Mouse (Mus musculus) embryo, embryonic 10 days (tissue): ENCODE measurements at regions not wholly inside any gene's neighbourhood (a gene's known extent, or its start where the extent isn't known, plus 50 kb on each side); places are given as distances from the start of the nearest gene placed in this dataset.

Experiments
- DNase-seq: peaks from one replicate; pipeline ENCODE4 v3.0.0-alpha.2; 2015; ENCODE audit warnings: low spot score

DNA sequence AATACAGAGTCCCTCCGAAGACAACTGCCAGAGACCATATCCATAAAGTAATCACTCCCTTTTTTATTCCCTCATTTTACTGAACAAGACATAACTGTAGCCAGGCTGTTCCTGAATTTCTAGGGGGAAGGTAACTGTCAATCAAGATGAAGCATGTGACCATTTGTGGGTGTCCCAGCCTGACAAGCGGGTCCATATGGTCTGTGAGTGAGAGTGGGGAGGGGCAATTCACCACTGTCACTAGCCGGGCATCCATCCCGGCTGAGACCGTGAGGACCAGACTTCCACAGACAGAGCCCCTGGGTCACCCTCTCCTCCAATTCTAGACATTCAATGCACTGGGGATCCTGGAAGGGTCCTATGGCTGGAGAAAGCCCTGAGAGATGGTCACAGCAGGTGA lies 54.6 kb downstream of the Gm11733 start:
- DNase-seq = no peak

DNA sequence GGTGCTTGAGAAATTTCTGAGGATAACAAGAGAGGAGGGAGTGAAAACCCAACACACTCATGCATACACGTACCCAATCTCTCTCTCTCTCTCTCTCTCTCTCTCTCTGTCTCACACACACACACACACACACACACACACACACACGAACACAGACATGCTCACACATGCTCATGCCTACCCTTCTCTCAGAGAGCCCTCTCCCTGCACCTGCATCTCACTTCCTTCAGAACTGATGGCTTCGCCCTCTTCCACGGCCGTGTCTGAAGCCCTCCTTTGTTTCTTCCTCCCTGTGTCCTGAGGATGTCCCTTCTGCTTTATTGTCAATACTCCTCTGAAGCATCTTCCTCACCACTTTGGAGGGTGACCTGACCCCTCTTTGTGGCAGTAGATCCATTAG lies 56.4 kb downstream of the Gm11733 start:
- no peak for DNase-seq

DNA sequence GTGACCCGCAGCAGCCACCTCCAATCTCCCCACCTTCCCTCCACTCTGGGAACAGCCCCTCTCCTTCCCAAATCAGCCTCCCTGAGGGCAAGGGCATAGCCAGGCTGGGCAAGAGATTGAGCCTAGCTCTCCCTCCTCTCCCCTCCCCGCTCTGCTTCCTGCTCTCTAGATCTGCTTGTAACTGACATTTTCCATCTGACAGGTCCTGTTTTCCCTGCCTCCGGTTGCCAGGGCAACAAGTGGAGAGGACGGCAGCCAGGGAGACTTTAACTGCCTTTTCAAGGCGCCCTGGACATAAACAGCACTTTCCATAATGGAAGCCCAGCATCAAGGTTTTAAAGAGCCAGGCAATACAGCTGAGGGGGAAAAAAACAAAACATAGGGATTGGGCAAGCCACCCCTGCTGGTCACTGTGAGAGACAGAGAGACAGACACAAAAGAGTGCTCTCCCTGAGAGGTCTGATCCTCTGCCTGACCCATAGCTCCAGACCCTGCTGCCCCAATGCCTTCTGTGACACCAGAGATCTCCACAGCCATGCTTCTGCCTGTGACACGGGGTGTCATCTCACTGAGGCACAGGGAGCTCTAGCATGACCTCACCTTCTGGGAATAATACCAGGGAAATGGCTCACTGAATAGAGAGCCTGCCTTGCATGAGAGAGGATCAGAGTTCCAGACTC lies 57.2 kb downstream of the Gm11733 start:
- peak; percentile 87 for DNase-seq

DNA sequence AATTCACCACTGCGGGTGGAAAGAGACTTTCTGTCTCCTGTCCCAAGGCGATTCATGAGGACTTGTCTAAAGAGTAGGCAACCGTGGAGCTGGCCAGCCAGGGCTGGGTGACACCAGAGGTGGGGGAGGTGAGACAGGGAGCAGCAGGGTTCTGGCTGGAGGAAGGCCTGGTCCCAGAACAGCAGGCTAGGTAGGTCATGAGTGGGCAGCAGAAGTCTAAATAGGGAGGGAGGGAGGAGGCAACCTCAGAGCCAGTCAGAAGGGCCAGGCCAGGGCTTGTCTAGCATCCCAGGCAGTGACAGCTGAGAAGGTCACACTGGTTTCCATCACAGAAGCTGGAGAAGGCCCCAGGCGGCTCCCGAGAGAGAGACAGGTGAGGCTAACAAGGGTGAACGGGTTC lies 59.0 kb downstream of the Gm11733 start:
- DNase-seq = no peak

DNA sequence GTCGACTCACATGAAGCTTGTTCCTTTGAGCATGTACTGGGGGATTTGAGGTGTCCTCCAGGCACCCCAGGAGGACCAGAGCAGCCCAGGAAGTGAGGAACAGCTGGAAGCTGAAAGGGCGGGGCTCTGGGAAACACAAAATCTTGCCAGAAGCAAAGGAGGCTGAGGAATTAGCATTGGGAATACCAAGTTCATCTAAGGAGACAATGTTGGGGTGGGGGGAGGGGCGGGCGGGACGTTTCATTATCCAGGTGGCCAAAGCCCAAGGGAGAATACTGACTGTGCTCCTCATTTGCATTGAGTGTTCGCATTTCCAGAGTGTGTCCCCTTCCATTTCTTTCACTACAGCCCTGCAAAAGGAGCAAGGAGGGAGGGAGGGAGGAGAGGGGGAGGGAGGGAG lies 60.3 kb downstream of the Gm11733 start:
- DNase-seq = no peak

DNA sequence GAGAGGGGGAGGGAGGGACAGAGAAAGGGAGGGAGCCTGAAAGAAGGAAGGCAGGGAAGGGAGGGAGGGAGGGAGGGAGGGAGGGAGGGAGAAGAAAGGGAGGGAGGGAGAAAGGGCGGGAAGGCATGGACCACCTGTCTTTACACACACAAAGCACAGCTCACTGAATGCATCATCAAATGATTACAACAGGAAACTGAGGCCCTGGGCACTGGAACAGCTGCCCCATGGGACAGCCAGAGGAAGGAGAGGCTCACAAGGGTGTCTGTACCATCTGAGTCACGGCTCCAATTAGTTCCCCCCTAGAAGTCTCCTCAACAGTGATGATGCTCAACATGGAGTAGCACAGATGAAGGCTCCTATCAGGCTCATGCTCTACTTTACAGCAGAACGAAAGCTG lies 60.8 kb downstream of the Gm11733 start:
- DNase-seq = no peak

DNA sequence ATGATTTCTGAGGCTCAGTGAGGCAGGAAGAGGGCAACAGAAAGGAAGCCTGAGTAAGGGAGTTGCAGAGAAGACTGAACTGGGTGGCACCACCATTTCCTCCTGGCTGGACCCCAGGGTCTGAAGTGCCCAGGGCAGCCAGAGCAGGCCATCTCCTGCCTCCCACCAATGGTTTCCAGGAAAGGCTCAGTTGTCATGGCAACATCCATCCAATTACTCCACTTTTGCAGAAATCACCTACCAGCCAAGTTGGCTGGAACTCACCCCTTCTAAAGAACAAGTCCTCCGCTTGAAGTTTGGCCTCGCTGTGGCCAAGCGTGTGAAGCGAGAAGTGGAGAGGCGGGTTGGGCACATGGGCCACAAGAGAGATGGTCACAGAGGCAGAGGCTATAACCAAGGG lies 67.8 kb downstream of the Gm11733 start:
- DNase-seq = no peak

DNA sequence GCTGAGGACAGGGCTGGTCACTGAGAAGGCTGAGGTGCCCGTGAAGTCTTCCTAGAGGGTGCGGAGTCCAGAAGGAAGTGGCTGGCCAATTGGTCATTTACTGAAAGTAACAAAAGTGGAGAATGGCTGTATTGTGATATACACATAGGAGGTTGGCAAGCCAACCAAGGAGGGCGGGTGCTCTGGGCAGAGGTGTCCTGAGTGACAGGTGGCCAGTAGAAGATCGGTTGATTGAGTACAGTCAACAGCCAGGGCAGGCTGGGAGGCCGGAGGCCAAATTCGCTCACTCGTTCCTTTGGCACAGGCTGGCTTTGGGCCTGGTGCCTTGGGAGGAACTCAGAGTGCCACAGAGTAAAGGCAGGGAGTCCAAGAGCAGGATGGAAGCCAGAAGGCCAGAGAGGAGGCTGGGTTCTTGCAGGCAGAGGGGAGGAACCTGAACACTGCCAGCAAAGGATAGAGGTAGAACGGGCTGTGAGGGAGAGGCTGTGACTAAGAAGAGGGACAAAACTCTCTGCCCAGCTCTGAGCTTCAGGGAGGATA lies 68.3 kb downstream of the Gm11733 start:
- no peak for DNase-seq

DNA sequence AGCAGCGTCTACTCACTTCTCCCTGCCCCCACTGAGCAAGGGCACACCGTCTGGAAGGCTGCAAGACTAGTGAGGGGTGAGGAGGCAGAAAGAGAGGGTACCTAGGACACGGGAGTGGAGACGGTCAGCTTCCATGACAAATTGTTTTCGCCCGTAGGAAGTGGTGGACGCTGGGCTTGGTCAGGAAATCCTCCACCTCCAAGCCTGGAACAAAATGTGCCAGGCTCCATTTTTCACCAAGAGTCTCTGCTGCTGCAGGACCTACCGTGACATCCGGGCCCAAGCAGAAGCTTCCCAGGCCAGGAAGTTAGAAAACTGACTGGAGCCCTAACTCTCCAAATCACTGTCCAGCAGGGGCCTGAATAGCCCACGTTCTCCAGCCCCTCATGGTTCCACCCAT lies 69.9 kb downstream of the Gm11733 start:
- no peak for DNase-seq

DNA sequence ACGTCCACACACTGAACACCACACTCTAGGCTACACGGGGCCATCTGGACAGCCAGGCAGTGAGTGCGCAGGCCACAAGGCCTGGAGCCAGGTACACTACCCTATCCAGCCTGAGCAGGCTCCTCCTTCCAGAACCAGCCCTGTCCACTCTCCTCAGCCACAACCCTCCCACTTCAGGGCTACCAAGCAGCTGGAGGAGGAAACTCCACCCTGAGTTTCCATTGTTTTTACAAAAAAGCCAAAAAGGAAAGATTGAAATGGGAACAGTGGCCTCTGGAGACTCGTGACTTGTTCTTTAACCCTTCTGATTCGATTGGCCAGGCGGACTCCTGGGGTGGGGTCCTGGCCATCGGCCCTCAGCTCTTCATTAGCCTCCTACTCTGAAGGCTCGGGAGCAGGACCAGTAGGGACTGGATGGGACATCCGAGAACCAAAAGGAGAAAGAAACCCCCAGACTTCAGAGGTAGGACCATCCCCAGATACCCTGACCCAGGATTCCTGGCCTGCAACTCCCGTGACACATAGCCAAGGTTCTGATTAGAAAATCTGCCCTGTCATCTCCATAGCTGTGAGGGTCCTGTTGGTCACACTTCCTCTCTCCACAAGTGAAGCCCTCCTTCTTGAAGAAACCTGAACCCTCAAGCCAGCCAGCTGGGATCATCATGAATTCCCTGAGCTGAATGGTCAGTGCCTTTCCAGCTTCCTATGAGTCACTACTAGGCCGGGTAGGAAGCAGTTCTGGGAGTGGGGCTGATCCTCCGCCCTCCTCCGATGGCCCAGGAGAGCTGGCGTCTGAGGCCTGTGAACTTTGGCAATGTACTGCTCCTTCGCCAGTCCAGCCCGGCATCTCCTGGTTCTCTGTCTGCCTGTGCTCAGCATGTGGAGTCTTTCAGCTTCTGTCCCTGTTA lies 73.6 kb downstream of the Gm11733 start:
- no peak for DNase-seq

DNA sequence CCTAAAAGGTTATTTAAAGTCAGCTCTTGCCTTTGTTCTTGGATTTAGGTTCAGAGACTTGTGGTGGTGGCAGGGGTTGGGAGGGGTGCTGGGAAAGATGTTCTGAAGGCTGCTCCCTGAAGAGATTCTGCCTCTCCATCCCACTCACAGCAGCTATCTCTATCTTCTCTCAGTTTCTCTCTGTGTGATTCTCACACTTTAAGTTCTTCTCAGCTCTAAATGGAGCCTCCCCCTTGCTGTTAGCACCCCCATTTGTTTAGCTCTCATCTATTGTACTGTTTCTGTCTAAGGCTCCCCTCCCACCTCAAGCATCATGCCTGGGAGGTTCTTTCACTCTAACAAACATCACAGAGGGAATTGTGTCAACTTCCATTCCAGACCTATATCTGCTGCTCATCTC lies 75.7 kb downstream of the Gm11733 start:
- DNase-seq = no peak

DNA sequence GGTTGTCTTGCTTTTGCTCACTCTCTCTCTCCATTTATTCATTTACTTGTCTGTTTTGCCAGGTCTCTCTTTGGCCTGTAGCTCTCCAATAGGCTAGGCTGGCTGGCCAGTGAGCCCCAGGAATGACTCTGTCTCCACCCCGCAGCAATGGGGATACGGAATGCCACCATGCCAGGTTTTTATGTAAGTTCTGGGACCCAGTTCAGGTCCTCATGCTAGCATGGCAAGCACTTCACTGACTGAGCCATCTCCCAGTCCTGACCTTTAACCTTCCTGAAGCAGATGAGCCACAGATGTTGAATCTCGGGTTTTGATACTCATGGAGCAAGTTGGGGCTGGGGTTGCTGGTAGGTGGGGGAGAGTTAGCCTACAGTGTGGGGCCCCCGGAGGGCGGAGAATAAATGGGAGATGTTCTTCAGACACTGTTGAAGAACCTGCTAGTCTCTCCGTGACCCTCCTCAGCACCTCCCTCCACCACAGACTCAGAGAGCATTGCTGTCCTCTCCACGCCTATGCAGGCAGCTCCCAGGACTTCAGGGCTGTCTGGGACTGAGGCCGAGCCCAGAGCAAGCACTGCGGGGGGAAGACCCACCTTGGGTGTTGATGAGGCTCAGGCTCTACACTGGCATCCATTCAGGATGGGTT lies 83.9 kb downstream of the Gm11733 start:
- DNase-seq = no peak

DNA sequence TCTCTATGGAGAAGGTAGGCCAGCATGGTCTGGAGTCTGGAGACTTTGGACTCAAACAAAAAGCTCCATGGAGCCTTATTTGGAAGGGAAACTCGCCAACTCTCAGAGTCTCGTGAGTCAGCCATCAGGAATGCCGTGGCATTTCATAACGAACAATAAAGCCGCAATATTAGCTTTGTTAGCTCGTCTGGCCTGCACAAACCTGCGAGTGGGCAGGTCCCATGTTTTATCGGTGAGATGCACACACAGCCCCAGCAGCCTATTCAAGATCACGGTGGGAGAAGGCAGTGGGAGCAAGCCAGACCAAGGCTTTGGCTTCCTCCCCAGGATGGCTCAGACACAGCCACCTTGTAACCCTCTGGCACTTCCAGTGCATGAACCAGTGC lies 84.4 kb downstream of the Gm11733 start:
- no peak for DNase-seq

DNA sequence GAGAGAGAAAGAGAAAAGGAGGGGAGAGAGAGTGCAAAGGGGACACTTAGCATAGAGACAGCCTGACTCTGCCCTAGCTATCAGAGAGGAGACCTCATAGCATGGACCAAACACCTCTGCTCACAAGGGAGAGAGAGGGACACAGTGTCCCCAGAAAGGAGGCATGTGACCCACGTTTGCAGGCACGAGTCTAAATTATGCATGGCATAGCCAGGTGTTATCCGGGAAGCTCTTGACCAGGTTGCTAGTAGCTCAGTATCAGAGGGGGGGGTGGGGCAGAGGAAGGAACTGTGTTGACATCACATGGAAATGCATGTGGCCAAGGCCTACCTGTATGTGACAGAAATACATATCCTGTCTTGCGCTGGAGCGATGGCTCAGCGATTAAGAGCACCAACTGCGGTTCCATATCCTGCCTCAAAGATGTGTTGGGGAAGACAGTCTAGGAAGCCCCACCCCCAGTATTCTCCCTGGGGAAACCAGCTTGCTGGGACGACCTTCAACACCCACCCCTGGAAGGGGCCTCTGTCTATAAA lies 84.5 kb upstream of the Tnrc6c start:
- DNase-seq = no peak

DNA sequence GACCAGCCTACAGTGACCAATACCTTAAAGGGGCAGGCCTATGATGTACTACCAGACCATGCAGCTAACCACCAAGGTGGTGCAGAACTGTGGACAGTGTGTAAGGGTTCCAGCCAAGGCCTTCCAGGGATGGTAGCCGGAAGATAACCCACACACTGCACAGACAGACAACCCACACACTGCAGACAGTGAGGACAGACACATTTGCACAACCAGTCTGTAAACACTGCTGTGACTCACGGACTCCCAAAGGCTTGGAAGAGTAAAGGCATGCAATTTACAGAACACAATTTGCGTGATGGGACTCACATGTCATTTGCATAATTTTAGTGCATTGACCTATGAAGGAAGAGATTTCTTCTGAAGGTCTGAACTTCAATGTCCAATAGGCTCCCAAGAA lies 82.2 kb upstream of the Tnrc6c start:
- no peak for DNase-seq

DNA sequence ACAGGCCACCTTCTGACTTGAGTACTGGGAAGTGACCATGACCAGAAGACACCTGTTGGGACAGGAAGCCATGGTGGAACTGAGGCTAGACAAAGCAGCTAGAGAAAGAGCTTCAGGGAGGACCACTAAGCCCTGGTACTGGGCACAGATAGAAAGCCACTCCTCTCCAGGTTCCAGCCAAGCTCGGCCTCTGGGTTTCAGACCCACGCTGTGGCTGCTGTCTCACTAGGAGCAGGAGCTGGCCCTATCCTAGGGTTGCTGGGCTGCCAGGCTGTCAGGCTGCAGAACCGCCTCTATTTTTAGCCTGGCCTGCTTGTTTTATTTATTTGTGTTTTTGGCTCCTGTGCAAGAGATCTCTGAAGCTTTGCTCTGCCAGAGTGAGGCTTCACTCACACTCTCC lies 79.4 kb upstream of the Tnrc6c start:
- DNase-seq = no peak

DNA sequence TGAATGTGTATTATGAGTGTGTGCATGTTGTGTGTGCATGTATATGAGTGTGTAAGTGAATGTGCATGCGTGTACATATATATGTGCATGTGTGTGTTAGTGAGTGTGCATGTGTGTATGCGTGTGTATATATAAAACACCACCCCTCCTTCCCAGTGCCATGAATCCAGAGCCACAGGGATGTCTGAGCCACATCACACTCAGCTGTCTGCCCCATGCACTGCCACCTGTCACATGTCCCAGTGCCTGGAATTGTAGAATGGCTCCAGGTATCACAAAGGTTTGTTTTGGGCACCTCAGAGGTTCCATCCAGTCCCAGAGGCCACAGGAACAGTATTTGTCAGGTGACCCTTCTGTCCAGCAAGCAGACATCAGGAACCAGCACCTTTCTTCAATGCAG lies 75.0 kb upstream of the Tnrc6c start:
- no peak for DNase-seq

DNA sequence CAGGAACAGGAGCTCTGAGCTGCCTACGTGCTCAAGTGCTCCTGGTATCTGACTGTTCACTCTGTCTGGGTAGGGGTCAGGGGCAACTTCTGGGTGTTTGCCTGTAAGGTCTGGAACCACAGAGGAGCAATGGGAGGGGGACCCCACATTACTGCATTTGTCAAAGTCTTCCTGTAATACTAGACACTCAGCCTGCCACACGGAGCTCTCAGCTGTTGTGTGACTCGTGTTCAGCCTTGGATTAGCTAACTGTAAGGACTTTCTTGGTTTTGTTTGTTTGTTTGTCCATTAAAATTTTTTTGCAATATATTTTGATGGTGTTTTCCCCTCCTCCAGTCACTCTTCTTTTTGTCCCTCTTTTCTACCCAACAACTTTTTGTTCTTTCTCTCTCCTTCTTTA lies 74.4 kb upstream of the Tnrc6c start:
- no peak for DNase-seq

DNA sequence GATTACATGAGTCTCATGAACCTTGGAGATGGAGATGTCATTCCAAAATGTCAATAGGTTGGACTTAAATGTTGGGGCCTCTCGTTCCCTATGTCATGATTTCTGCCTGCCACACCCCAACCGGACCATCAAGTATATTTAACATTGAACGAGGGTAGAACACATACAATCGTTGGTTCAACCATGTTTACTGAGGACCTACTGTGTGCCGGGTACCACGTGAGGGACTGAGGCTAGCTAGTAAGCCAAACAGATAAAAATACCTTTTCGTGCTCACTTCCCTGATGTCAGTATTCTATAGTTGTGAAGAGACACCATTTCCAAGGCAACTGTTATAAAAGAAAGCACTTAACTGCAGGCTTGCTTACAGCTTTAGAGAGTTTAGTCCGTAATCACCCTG lies 70.6 kb upstream of the Tnrc6c start:
- DNase-seq = no peak

DNA sequence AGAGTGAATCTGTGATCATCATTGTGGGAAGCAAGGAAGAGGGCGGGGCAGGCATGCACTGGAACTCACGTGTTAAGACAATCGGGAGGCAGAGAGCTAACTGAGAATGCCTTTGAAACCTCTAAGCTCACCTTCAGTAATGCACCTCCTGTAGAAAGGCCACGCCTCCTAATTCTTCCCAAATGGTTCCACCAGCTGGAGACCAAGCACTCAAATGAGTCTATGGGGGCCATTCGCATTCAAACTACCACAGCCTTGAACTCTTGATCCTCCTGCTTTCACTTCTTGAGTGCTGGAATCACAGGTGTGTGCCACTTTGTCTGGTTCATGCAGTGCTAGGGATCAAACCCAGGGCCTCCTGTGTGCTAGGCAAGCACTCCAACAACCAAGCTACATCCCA lies 68.5 kb upstream of the Tnrc6c start:
- no peak for DNase-seq

DNA sequence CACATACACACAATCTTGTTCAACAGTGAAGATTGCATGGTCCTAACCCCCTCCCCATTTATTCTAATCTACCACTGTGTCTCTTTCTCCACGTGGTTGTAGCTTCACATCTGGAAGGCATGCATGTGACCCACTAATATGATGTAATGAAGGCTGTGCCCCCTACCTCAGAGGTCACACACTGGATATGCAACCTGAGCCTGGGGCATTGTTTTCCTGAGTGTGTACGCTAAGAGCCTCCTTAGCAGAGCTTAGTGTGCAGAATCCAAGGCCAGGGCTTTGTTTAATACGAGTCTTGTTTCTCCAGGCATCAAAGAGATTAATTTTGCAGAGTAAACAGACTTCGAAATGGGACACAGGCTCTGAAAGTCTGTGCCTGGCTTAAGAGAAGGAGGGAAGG lies 68.0 kb upstream of the Tnrc6c start:
- DNase-seq = peak; percentile 56

DNA sequence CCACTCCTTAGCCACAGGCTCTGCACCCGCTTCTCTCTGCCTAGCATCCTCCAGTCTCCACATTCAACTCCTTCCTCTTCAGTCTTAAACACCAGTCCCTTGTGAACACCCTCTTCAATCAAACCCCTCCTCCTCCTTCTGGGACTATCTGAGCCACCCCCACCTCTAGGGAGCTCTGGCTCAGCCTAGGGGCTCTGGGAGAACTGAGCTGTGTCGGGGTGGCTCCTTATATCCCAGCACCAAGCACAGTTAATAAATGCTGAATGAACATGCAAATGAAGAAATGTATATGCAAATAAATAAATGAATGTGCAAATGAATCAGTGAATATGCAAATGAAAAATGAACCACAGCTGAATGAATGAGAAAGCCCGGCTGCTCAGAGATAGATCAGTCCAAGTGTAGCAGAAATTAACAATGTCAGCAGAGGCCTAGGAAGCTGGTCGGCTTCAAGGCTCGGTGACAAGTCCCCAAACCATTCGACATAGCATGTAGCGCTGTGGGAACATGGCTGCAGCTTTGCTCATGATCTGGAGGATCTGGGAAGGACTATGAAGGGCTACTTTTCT lies 67.1 kb upstream of the Tnrc6c start:
- no peak for DNase-seq
